Mouse (Mus musculus): Measurements from ENCODE around the gene Aurkaip1.

DNA sequence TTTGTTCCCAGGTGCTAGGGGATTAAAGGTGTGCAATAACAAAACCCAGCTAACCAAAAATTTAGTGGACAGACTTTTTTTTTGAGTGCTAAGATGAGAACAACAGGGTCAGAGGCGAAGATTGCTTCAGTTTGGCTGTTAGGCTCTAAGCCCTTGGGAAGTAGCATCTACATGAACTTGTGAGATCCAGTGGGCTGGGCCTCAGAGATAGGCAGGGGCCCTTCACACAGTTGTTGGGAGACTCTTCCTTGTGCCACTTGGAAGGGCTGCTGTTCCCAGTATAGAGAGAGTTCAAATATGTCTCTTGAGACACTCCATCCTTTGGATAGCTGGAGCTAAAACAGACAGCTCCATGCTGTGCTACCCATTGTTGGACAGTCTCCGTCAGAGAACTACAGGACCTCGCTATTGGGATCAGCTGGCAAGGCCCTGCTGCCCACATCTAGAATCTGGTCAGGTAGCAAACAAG, 41.0 kb upstream of the Aurkaip1 start, which contains the start of gene Ankrd65:
- TF ChIP-seq CTCF (IDR thresholded peaks at IDR 0.05; ENCODE audit: extremely low read depth, insufficient read depth, low read length) (no peak), POLR2A (IDR thresholded peaks at IDR 0.05; ENCODE audit: extremely low read depth, insufficient read depth, low read length) (no peak)
